Comparison of ENCODE assay signal across 28 mouse cellular contexts in genomic region chr3:51726257-51726656, GRCm38 (mm10).
DNase-seq lines count a peak whose midpoint lies in the region; ATAC-seq and TF ChIP-seq lines count a peak whose summit lies in the region.
"Had no signal": no experiment of that assay in that cellular context is flagged by ENCODE, and none has a peak within 500 bp of the region (broad histone marks: within the 10 kb centered on the region; RNA-seq: fewer than 3 reads in every experiment).

No protein-coding gene starts in this region.

- ATAC-seq in heart, embryonic 12.5 days (ENCODE audit: insufficient number of reproducible peaks, low FRiP score) = no peak
- no peak for ATAC-seq in kidney, embryonic 15.5 days (replicated peaks; ENCODE audit: low FRiP score)
- ATAC-seq in liver, embryonic 14.5 days (ENCODE audit: insufficient read depth) = no peak
- ATAC-seq: CD4-positive, CD25-positive, alpha-beta regulatory T cell, adult 4 months; forebrain, embryonic 15.5 days; intestine, embryonic 16.5 days; midbrain, embryonic 16.5 days had no signal

- no peaks in the 10 kb centered on the region for H3K27me3 ChIP-seq in heart, embryonic 12.5 days (replicated peaks)
- H3K27me3 ChIP-seq in kidney, embryonic 15.5 days = no peaks in the 10 kb centered on the region
- H3K27me3 ChIP-seq in MEL (ENCODE audit: control insufficient read depth in 1 of 2, insufficient read depth in 2 of 2, low read length in 2 of 2) = no peaks in the 10 kb centered on the region
- H3K27me3 ChIP-seq in liver, embryonic 14.5 days (ENCODE audit: control insufficient read depth, insufficient read depth, low read length) = no peaks in the 10 kb centered on the region
- H3K27me3 ChIP-seq: embryonic facial prominence, embryonic 13.5 days; forebrain, embryonic 15.5 days; hindbrain, embryonic 12.5 days; limb, embryonic 15.5 days had no signal

- H3K9ac ChIP-seq in heart, embryonic 12.5 days = no peak overlapping the region
- no peak overlapping the region for H3K9ac ChIP-seq in kidney, embryonic 15.5 days
- H3K9ac ChIP-seq in MEL (ENCODE audit: control insufficient read depth, low read depth, low read length, poor library complexity, severe bottlenecking) = no peak overlapping the region
- H3K9ac ChIP-seq in liver, embryonic 14.5 days (replicated peaks) = no peak overlapping the region; the same call in 1 of the 2 replicates
- H3K9ac ChIP-seq: embryonic facial prominence, embryonic 13.5 days; forebrain, embryonic 15.5 days; hindbrain, embryonic 12.5 days; limb, embryonic 15.5 days; lung, embryonic 14.5 days had no signal

- DNase-seq in heart, postnatal 4 days = no peak
- DNase-seq in kidney, adult 11 months = no peak
- DNase-seq in MEL (ENCODE audit: low read depth, low spot score) = peak; percentile 52
- DNase-seq in liver, embryonic 14.5 days (ENCODE audit: low read depth in 3 of 3, low spot score in 3 of 3) = no peak
- no peak for DNase-seq in ovary, postnatal 14 days (ENCODE audit: low spot score)
- DNase-seq: adrenal gland, postnatal 25 days; cerebellum, adult 11-12 months; cerebellum, adult 9-11 months; gastrocnemius, adult 2 months; gastrocnemius, postnatal 36 days; kidney, adult 9 months; kidney, postnatal 14 days; layer of hippocampus, adult 9-11 months; lung, embryonic 14.5 days; lung, postnatal 14 days; thymus, postnatal 4 days had no signal

- H3K4me2 ChIP-seq in heart, embryonic 12.5 days = no peak overlapping the region
- no peak overlapping the region for H3K4me2 ChIP-seq in kidney, embryonic 15.5 days
- no peak overlapping the region for H3K4me2 ChIP-seq in liver, embryonic 14.5 days (ENCODE audit: low read depth)
- H3K4me2 ChIP-seq: embryonic facial prominence, embryonic 13.5 days; forebrain, embryonic 15.5 days; hindbrain, embryonic 12.5 days; limb, embryonic 15.5 days; lung, embryonic 14.5 days; midbrain, embryonic 11.5 days had no signal

- H3K4me1 ChIP-seq in heart, embryonic 12.5 days (replicated peaks) = peaks cover 66% of the 10 kb centered on the region
- H3K4me1 ChIP-seq in kidney, embryonic 15.5 days = peaks cover 74% of the 10 kb centered on the region
- peaks cover 8 to 34% of the 10 kb centered on the region in 2 experiments for H3K4me1 ChIP-seq in MEL (ENCODE audit: control insufficient read depth in 1 of 2, insufficient read depth in 2 of 2, low read length in 2 of 2)
- H3K4me1 ChIP-seq in liver, embryonic 14.5 days (replicated peaks; ENCODE audit: control insufficient read depth in 2 of 2, insufficient read depth in 2 of 2, low read length in 1 of 2) = peaks cover 34 to 53% of the 10 kb centered on the region in 2 experiments

- TF ChIP-seq CTCF in MEL (IDR thresholded peaks at IDR 0.05 in 2 of 3, conservative IDR thresholded peaks at IDR 0.05 in 1 of 3; ENCODE audit: control insufficient read depth in 1 of 3, insufficient read depth in 1 of 3, low read depth in 2 of 3, low read length in 3 of 3, poor library complexity in 1 of 3, severe bottlenecking in 1 of 3) = no peak
- TF ChIP-seq CTCF in liver, embryonic 14.5 days (IDR thresholded peaks at IDR 0.05; ENCODE audit: low read depth) = no peak

- TF ChIP-seq RAD21 in MEL (IDR thresholded peaks at IDR 0.05; ENCODE audit: low read depth, low read length) = no peak

- H3K79me2 ChIP-seq in MEL (ENCODE audit: control insufficient read depth, insufficient read depth, low read length, poor library complexity) = no peaks in the 10 kb centered on the region

- no peaks in the 10 kb centered on the region for H3K36me3 ChIP-seq in heart, embryonic 12.5 days
- no peaks in the 10 kb centered on the region for H3K36me3 ChIP-seq in kidney, embryonic 15.5 days
- H3K36me3 ChIP-seq in MEL (ENCODE audit: control insufficient read depth in 1 of 2, insufficient read depth in 2 of 2, low read length in 2 of 2) = peaks cover 0 to 27% of the 10 kb centered on the region in 2 experiments; a peak in 2 of 4 replicates
- no peaks in the 10 kb centered on the region for H3K36me3 ChIP-seq in liver, embryonic 14.5 days (replicated peaks; ENCODE audit: control insufficient read depth, insufficient read depth, low read depth)
- H3K36me3 ChIP-seq: embryonic facial prominence, embryonic 13.5 days; forebrain, embryonic 10.5 days; forebrain, embryonic 15.5 days; hindbrain, embryonic 12.5 days; limb, embryonic 10.5 days; limb, embryonic 15.5 days had no signal

- WGBS in heart, embryonic 12.5 days = 61% methylated on average over 6 of the region's 6 CpGs
- WGBS in kidney, embryonic 15.5 days = 80% methylated on average over 6 of the region's 6 CpGs
- WGBS in liver, embryonic 14.5 days (ENCODE audit: insufficient replicate concordance) = 33% methylated on average over 6 of the region's 6 CpGs

- TF ChIP-seq POLR2A in MEL (IDR thresholded peaks at IDR 0.05; ENCODE audit: control insufficient read depth in 1 of 2, insufficient read depth in 1 of 2, low read depth in 1 of 2, low read length in 2 of 2, poor library complexity in 1 of 2) = no peak

- no peak for TF ChIP-seq EP300 in MEL (IDR thresholded peaks at IDR 0.05; ENCODE audit: low read depth in 1 of 2, low read length in 2 of 2)
- TF ChIP-seq EP300 in liver, embryonic 14.5 days (IDR thresholded peaks at IDR 0.05; ENCODE audit: low read depth) = no peak

- no peaks in the 10 kb centered on the region for H3K9me3 ChIP-seq in heart, embryonic 12.5 days (replicated peaks)
- H3K9me3 ChIP-seq in kidney, embryonic 15.5 days (replicated peaks) = no peaks in the 10 kb centered on the region
- H3K9me3 ChIP-seq in MEL (replicated peaks; ENCODE audit: insufficient read depth, low read length) = no peaks in the 10 kb centered on the region
- H3K9me3 ChIP-seq in liver, embryonic 14.5 days (ENCODE audit: control insufficient read depth, low read length) = no peaks in the 10 kb centered on the region
- H3K9me3 ChIP-seq: embryonic facial prominence, embryonic 13.5 days; forebrain, embryonic 10.5 days; forebrain, embryonic 15.5 days; hindbrain, embryonic 12.5 days; limb, embryonic 10.5 days; limb, embryonic 15.5 days had no signal

- no peak overlapping the region for H3K4me3 ChIP-seq in heart, embryonic 12.5 days
- no peak overlapping the region for H3K4me3 ChIP-seq in kidney, embryonic 15.5 days (replicated peaks)
- no peak overlapping the region for H3K4me3 ChIP-seq in MEL (ENCODE audit: control insufficient read depth in 1 of 2, insufficient read depth in 1 of 2, low read depth in 2 of 2, low read length in 2 of 2)
- no peak overlapping the region for H3K4me3 ChIP-seq in liver, embryonic 14.5 days (ENCODE audit: insufficient read depth in 1 of 2, low read depth in 2 of 2, low read length in 2 of 2)
- H3K4me3 ChIP-seq: embryonic facial prominence, embryonic 13.5 days; forebrain, embryonic 10.5 days; forebrain, embryonic 15.5 days; gastrocnemius, adult 2 months; hindbrain, embryonic 12.5 days; limb, embryonic 10.5 days; limb, embryonic 15.5 days had no signal

- peak overlapping the region; percentile 96 for H3K27ac ChIP-seq in heart, embryonic 12.5 days (ENCODE audit: poor library complexity, severe bottlenecking)
- H3K27ac ChIP-seq in kidney, embryonic 15.5 days = 0 out of 2 replicates have a peak overlapping the region, but pooled peaks have one; percentile 82
- H3K27ac ChIP-seq in MEL (ENCODE audit: control insufficient read depth, low read depth, low read length) = no peak overlapping the region
- peak overlapping the region; percentile 20; the same call in 1 of the 2 replicates for H3K27ac ChIP-seq in liver, embryonic 14.5 days
- H3K27ac ChIP-seq: embryonic facial prominence, embryonic 13.5 days; forebrain, embryonic 15.5 days; gastrocnemius, adult 2 months; hindbrain, embryonic 12.5 days; limb, embryonic 15.5 days had no signal

TF ChIP-seq in MEL, 35 proteins besides CTCF, POLR2A, EP300 and RAD21:
- 0 out of 2 replicates have a peak, but pooled peaks have one; percentile 8 for TF ChIP-seq TAL1 (IDR thresholded peaks at IDR 0.05; ENCODE audit: low read length)
- no peak for TF ChIP-seq RCOR1 (IDR thresholded peaks at IDR 0.05; ENCODE audit: low read depth, low read length)
- no peak for TF ChIP-seq ZKSCAN1 (IDR thresholded peaks at IDR 0.05; ENCODE audit: low read depth, low read length)
- no peak for TF ChIP-seq ETS1 (IDR thresholded peaks at IDR 0.05; ENCODE audit: low read depth, low read length)
- peak; percentile 20; the same call in 1 of the 2 replicates for TF ChIP-seq GATA1 (IDR thresholded peaks at IDR 0.05; ENCODE audit: low read depth, low read length)
- no peak for TF ChIP-seq POLR2AphosphoS2 (IDR thresholded peaks at IDR 0.05; ENCODE audit: low read length)
